Mouse (Mus musculus): ENCODE data around the gene Col9a3.

The Col9a3 gene

GRCm38 (mm10) chr2:180641576-180642554 lies 44.3 kb downstream of the Col9a3 start:
- no peak for DNase-seq (ENCODE audit: low spot score)

GRCm38 (mm10) chr2:180642555-180643260 lies 45.1 kb downstream of the Col9a3 start, which contains the start of gene Tcfl5:
TSS of gene Tcfl5 (minus strand) at chr2:180642708.
- no peak for DNase-seq (ENCODE audit: low spot score)

- DNase-seq (ENCODE audit: low spot score): no peak
These were observed 46.0 kb downstream of the Col9a3 start for GRCm38 (mm10) chr2:180643626-180644025.

- DNase-seq (ENCODE audit: low spot score): no peak
These were observed 49.3 kb downstream of the Col9a3 start for GRCm38 (mm10) chr2:180646841-180647240.

GRCm38 (mm10) chr2:180654666-180655065 lies 57.1 kb downstream of the Col9a3 start:
- no peak for DNase-seq (ENCODE audit: low spot score)

- DNase-seq (ENCODE audit: low spot score): no peak
These were observed 57.6 kb downstream of the Col9a3 start for GRCm38 (mm10) chr2:180655150-180655549.

- DNase-seq (ENCODE audit: low spot score): peak; percentile 62
These were observed 59.9 kb downstream of the Col9a3 start for GRCm38 (mm10) chr2:180657394-180658013.

- no peak for DNase-seq (ENCODE audit: low spot score)
These were observed 60.8 kb downstream of the Col9a3 start for GRCm38 (mm10) chr2:180658381-180658780.

- DNase-seq (ENCODE audit: low spot score): no peak
These were observed 62.0 kb downstream of the Col9a3 start for GRCm38 (mm10) chr2:180659353-180660150.

GRCm38 (mm10) chr2:180660521-180660920 lies 62.9 kb downstream of the Col9a3 start:
- no peak for DNase-seq (ENCODE audit: low spot score)

- no peak for DNase-seq (ENCODE audit: low spot score)
These were observed 64.4 kb downstream of the Col9a3 start for GRCm38 (mm10) chr2:180662008-180662407.

All from urinary bladder, postnatal 25 days (tissue).